Mouse (Mus musculus) embryonic fibroblast, embryonic 13.5 days (primary cell): Measurements from ENCODE around the gene Fam196b.

Experiments
- CTCF ChIP-seq: IDR thresholded peaks from 2 replicates; pipeline ENCODE4 v1.5.1; 2011; ENCODE audit warnings: mild to moderate bottlenecking, control low read depth, low read length, moderate library complexity, borderline replicate concordance; ENCODE audit not compliant: insufficient read depth
- POLR2A ChIP-seq: IDR thresholded peaks from 2 replicates; pipeline ENCODE4 v1.6.1; 2011; ENCODE audit warnings: low read depth, mild to moderate bottlenecking, control low read depth, low read length, moderate library complexity

DNA sequence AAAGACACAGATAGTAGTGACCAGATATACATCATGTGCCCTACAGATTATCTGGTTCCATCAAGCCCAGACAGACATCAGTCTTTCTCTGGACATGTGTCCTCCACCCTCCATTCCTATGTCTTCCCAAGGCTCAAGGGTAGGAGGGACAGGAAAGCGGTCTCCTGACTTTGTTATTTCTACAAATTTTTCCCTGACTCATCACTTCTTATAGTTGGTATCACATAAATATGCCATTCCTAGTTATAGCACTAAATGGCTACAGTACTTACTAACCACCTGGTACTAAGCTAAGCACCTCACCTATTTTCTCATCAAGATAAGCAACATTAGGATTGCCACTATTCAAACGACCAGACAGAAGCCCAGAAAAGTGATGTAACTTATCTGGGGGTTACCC, 123.8 kb downstream of the Fam196b start:
- TF ChIP-seq POLR2A (no peak), CTCF (no peak)
